Mouse (Mus musculus) gastrocnemius, postnatal 36 days (tissue): ENCODE measurements around the gene Chil5. TPM values are rescaled to one million over a fixed set of nuclear protein-coding genes. Genes with fewer than 3 reads are reported as not detected.
A peak's percentile ranks its signal among the peaks of the same experiment; 100 is the strongest.
"Not testable (repeated sequence)": the region's sequence is repeated elsewhere in the genome, so short reads cannot be mapped to it uniquely, and the experiment has no call there.

Source experiments
- DNase-seq, 2 experiments: peaks; one replicate each; pipeline ENCODE4 v3.0.0; 2022
- intact Hi-C: fragments of 180-260 bp; cut with DNase I; formaldehyde crosslinking; loops from one replicate; pipeline ENCODE4 v1.15.1; 2025
- long read RNA-seq, 2 experiments: library from polyadenylated mRNA; stranded (forward); transcript quantifications; one replicate each; pipeline ENCODE4 v2.0.0; 2021
- total RNA-seq, 2 experiments: library from RNA; stranded (reverse); gene quantifications; 2 replicates each; pipeline ENCODE4 v1.2.3; 2021

Chil5 gene
- not detected for total RNA-seq
- long read RNA-seq, experiment 1: 0 reads
- long read RNA-seq, experiment 2: 0 reads

GRCm38 (mm10) chr3:106032781-106033180, at the start of gene Chil5:
Chil5 (minus strand) TSS chr3:106032814.
- no peak for DNase-seq
- intact Hi-C loops: no loop called here

GRCm38 (mm10) chr3:106074824-106075223, 42.2 kb upstream of the Chil5 start:
- intact Hi-C loops: no loop called here

GRCm38 (mm10) chr3:106070994-106071393, 38.4 kb upstream of the Chil5 start:
- intact Hi-C loops: no loop called here
- no peak for DNase-seq

More at GRCm38 (mm10) chr3:106074824-106075223, 42.2 kb upstream of the Chil5 start:
- DNase-seq: no peak

- DNase-seq, intact Hi-C loops: not testable (repeated sequence)
Observed at GRCm38 (mm10) chr3:106067707-106068106, 35.1 kb upstream of the Chil5 start.

GRCm38 (mm10) chr3:106057966-106058365, 25.4 kb upstream of the Chil5 start:
- intact Hi-C loops: no loop called here
- no peak for DNase-seq

- no peak for DNase-seq
- intact Hi-C loops: no loop called here
Observed at GRCm38 (mm10) chr3:106051896-106052295, 19.3 kb upstream of the Chil5 start.

- no peak for DNase-seq
- intact Hi-C loops: no loop called here
Observed at GRCm38 (mm10) chr3:106040306-106040705, 7.7 kb upstream of the Chil5 start.

- DNase-seq: no peak
- intact Hi-C loops: no loop called here
Observed at GRCm38 (mm10) chr3:106024135-106024534, 8.5 kb downstream of the Chil5 start.

GRCm38 (mm10) chr3:106021840-106022239, 10.8 kb downstream of the Chil5 start:
- intact Hi-C loops: no loop called here
- DNase-seq: no peak

GRCm38 (mm10) chr3:106014546-106014945, 18.1 kb downstream of the Chil5 start, which contains the start of gene Pifo:
Pifo (minus strand) TSS chr3:106014646.
- no peak for DNase-seq
- intact Hi-C loops: no loop called here

GRCm38 (mm10) chr3:106003360-106003759, 29.3 kb downstream of the Chil5 start:
- intact Hi-C loops, DNase-seq: not testable (repeated sequence)

- no peak for DNase-seq
- intact Hi-C loops: no loop called here
Observed at GRCm38 (mm10) chr3:106001416-106002370, 30.9 kb downstream of the Chil5 start.

GRCm38 (mm10) chr3:106000707-106001375, 31.8 kb downstream of the Chil5 start:
- intact Hi-C loops: no loop called here
- no peak for DNase-seq

- intact Hi-C loops: loop anchor here (5.0 kb wide), 1 partner anchor 453 kb away; no protein-coding TSS in a partner anchor
- no peak for DNase-seq
Observed at GRCm38 (mm10) chr3:105994730-105995129, 37.9 kb downstream of the Chil5 start.

GRCm38 (mm10) chr3:105991653-105992283, 40.8 kb downstream of the Chil5 start:
- peak in 1 of 2 experiments; percentile 10 for DNase-seq
- intact Hi-C loops: loop anchor here (5.0 kb wide), 1 partner anchor 456 kb away; no protein-coding TSS in a partner anchor

- intact Hi-C loops: loop anchor here (5.0 kb wide), 1 partner anchor 458 kb away; no protein-coding TSS in a partner anchor
- not testable (repeated sequence) for DNase-seq
Observed at GRCm38 (mm10) chr3:105989611-105990010, 43.0 kb downstream of the Chil5 start.

GRCm38 (mm10) chr3:105974174-105974573, 58.4 kb downstream of the Chil5 start:
- no peak for DNase-seq
- intact Hi-C loops: no loop called here

- intact Hi-C loops: no loop called here
- no peak for DNase-seq
Observed at GRCm38 (mm10) chr3:105973411-105973810, 59.2 kb downstream of the Chil5 start, which contains the start of gene Ovgp1. Ovgp1 (plus strand) TSS chr3:105973711.

GRCm38 (mm10) chr3:105971831-105972446, 60.7 kb downstream of the Chil5 start:
- DNase-seq: no peak
- intact Hi-C loops: no loop called here
